Mouse (Mus musculus) liver, embryonic 14.5 days (tissue): ENCODE measurements at regions not wholly inside any gene's neighbourhood (a gene's known extent, or its start where the extent isn't known, plus 50 kb on each side); places are given as distances from the start of the nearest gene placed in this dataset.
"Not testable (repeated sequence)": the region's sequence is repeated elsewhere in the genome, so short reads cannot be mapped to it uniquely, and the experiment has no call there.

ENCODE experiments used
- ATAC-seq: fragments of 200-750 bp; cut with Nextera tagmentation; 2 replicates; pipeline ENCODE4 v1.8.0; 2017; ENCODE audit warnings: moderate number of reproducible peaks, mild to moderate bottlenecking, moderate library complexity; ENCODE audit not compliant: insufficient read depth
- DNase-seq, 3 experiments: peaks; one replicate each; pipeline ENCODE4 v3.0.0-alpha.2; 2012 to 2013; ENCODE audit warnings: low read depth in 3 of 3, low spot score in 3 of 3
- H3K27ac ChIP-seq: fragments of 300-500 bp; sonication (generic); 2 replicates; pipeline ENCODE4 v1.5.1; 2014; ENCODE audit warnings: moderate library complexity, mild to moderate bottlenecking, control low read depth, inconsistent platforms
- H3K27me3 ChIP-seq: fragments of 300-500 bp; sonication (generic); 2 replicates; pipeline ENCODE4 v1.6.1; 2014; ENCODE audit warnings: mild to moderate bottlenecking, low read length, moderate library complexity; ENCODE audit not compliant: control insufficient read depth, insufficient read depth
- H3K36me3 ChIP-seq: fragments of 300-500 bp; sonication (generic); replicated peaks from 2 replicates; pipeline ENCODE4 v1.6.1; 2014; ENCODE audit warnings: low read depth; ENCODE audit not compliant: control insufficient read depth, insufficient read depth
- H3K4me1 ChIP-seq, 2 experiments: fragments of 200-500 bp in 1 of 2; fragments of 300-500 bp in 1 of 2; sonication (generic) in 1 of 2; replicated peaks; 2 replicates each; pipeline ENCODE4 v1.6.1; 2012 to 2014; ENCODE audit warnings: antibody characterized with exemption in 1 of 2, inconsistent platforms in 1 of 2, low read length in 1 of 2; ENCODE audit not compliant: control insufficient read depth in 2 of 2, insufficient read depth in 2 of 2
- H3K4me2 ChIP-seq: fragments of 300-500 bp; sonication (generic); 2 replicates; pipeline ENCODE4 v1.6.1; 2014; ENCODE audit warnings: low read depth, mild to moderate bottlenecking, control low read depth, moderate library complexity
- H3K4me3 ChIP-seq, 2 experiments: fragments of 200-500 bp in 1 of 2; fragments of 300-500 bp in 1 of 2; sonication (generic) in 1 of 2; 2 replicates each; pipeline ENCODE4 v1.5.1; 2012 to 2014; ENCODE audit warnings: low read depth in 2 of 2, low read length in 2 of 2, mild to moderate bottlenecking in 2 of 2, control low read depth in 1 of 2, inconsistent platforms in 1 of 2, moderate library complexity in 1 of 2; ENCODE audit not compliant: insufficient read depth in 1 of 2
- H3K9ac ChIP-seq: fragments of 300-500 bp; sonication (generic); replicated peaks from 2 replicates; pipeline ENCODE4 v1.6.1; 2014; ENCODE audit warnings: mild to moderate bottlenecking, control low read depth, moderate library complexity
- H3K9me3 ChIP-seq: fragments of 300-500 bp; sonication (generic); 2 replicates; pipeline ENCODE4 v1.6.1; 2016; ENCODE audit warnings: low read length, mixed read lengths; ENCODE audit not compliant: control insufficient read depth
- CTCF ChIP-seq: IDR thresholded peaks from 2 replicates; pipeline ENCODE4 v1.5.1; 2016; ENCODE audit warnings: antibody characterized with exemption, low read depth, control low read depth
- EP300 ChIP-seq: IDR thresholded peaks from 2 replicates; pipeline ENCODE4 v1.6.1; 2016; ENCODE audit warnings: antibody characterized with exemption, low read depth
- WGBS: fragments of 180-500 bp; shearing (Covaris S2); extraction: QIAGEN DNeasy Blood & Tissue Kit; methylation state at CpG from one replicate; pipeline ENCODE4 v1.1.7; 2014; ENCODE audit not compliant: insufficient replicate concordance; 5-methylcytosine and 5-hydroxymethylcytosine counted together

- Histone ChIP-seq H3K27ac (no peak overlapping the region), H3K9ac (no peak overlapping the region), H3K36me3 (no peaks in the 10 kb centered on the region), H3K27me3 (no peaks in the 10 kb centered on the region), H3K9me3 (no peaks in the 10 kb centered on the region), H3K4me1 (no peaks in the 10 kb centered on the region), H3K4me3 (no peak overlapping the region), H3K4me2 (no peak overlapping the region)
- WGBS = 54% methylated on average over 4 of the region's 4 CpGs
- TF ChIP-seq EP300 (no peak), CTCF (no peak)
- ATAC-seq (no peak), DNase-seq (no peak)
These were observed 350.3 kb downstream of the Gm8797 start for GRCm38 (mm10) chr3:6100863-6101262.

- no peaks in the 10 kb centered on the region for H3K36me3 ChIP-seq
- DNase-seq = no peak
- H3K27ac ChIP-seq = no peak overlapping the region
- TF ChIP-seq CTCF (no peak), EP300 (no peak)
- H3K9ac ChIP-seq = no peak overlapping the region
- H3K4me3 ChIP-seq = no peak overlapping the region
- no peaks in the 10 kb centered on the region for H3K4me1 ChIP-seq
- ATAC-seq = no peak
- H3K27me3 ChIP-seq = no peaks in the 10 kb centered on the region
- 74% methylated on average over 1 of the region's 1 CpGs for WGBS
- no peaks in the 10 kb centered on the region for H3K9me3 ChIP-seq
- H3K4me2 ChIP-seq = no peak overlapping the region
These were observed 352.3 kb downstream of the Gm8797 start for GRCm38 (mm10) chr3:6102866-6103265.

- no peaks in the 10 kb centered on the region for H3K36me3 ChIP-seq
- no peak overlapping the region for H3K27ac ChIP-seq
- DNase-seq (no peak), ATAC-seq (no peak)
- no peak overlapping the region for H3K4me3 ChIP-seq
- no peak overlapping the region for H3K4me2 ChIP-seq
- H3K4me1 ChIP-seq = no peaks in the 10 kb centered on the region
- no peak for TF ChIP-seq EP300
- peak; percentile 14; the same call in 1 of the 2 replicates for TF ChIP-seq CTCF
- no peaks in the 10 kb centered on the region for H3K9me3 ChIP-seq
- H3K9ac ChIP-seq = no peak overlapping the region
- WGBS = 6% methylated on average over 2 of the region's 2 CpGs
- H3K27me3 ChIP-seq = no peaks in the 10 kb centered on the region
These were observed 356.1 kb downstream of the Gm8797 start for GRCm38 (mm10) chr3:6106659-6107058.

GRCm38 (mm10) chr3:6107377-6108155 lies 357.0 kb downstream of the Gm8797 start:
- H3K27ac ChIP-seq = no peak overlapping the region
- H3K36me3 ChIP-seq = no peaks in the 10 kb centered on the region
- TF ChIP-seq EP300 = no peak
- TF ChIP-seq CTCF = no peak
- H3K4me3 ChIP-seq = no peak overlapping the region
- DNase-seq (no peak), ATAC-seq (no peak)
- no peak overlapping the region for H3K4me2 ChIP-seq
- no peak overlapping the region for H3K9ac ChIP-seq
- H3K4me1 ChIP-seq = no peaks in the 10 kb centered on the region
- WGBS = 63% methylated on average over 8 of the region's 8 CpGs
- H3K27me3 ChIP-seq = no peaks in the 10 kb centered on the region
- no peaks in the 10 kb centered on the region for H3K9me3 ChIP-seq

GRCm38 (mm10) chr3:6118721-6119120 lies 368.1 kb downstream of the Gm8797 start:
- no peak for DNase-seq
- no peaks in the 10 kb centered on the region for H3K9me3 ChIP-seq
- H3K27me3 ChIP-seq = no peaks in the 10 kb centered on the region
- TF ChIP-seq CTCF = no peak
- no peak for TF ChIP-seq EP300
- no peak overlapping the region for H3K27ac ChIP-seq
- no peaks in the 10 kb centered on the region for H3K36me3 ChIP-seq
- no peaks in the 10 kb centered on the region for H3K4me1 ChIP-seq
- no peak overlapping the region for H3K9ac ChIP-seq
- no peak for ATAC-seq
- WGBS = 48% methylated on average over 1 of the region's 1 CpGs
- no peak overlapping the region for H3K4me3 ChIP-seq
- no peak overlapping the region for H3K4me2 ChIP-seq

GRCm38 (mm10) chr3:6135754-6136153 lies 385.1 kb downstream of the Gm8797 start:
- WGBS = 57% methylated on average over 9 of the region's 9 CpGs
- not testable (repeated sequence) for H3K4me3 ChIP-seq, DNase-seq, H3K27ac ChIP-seq, H3K9ac ChIP-seq, ATAC-seq, H3K4me2 ChIP-seq, H3K27me3 ChIP-seq, H3K9me3 ChIP-seq, H3K36me3 ChIP-seq, H3K4me1 ChIP-seq
